Mouse (Mus musculus) heart, adult 18-20 months (tissue): ENCODE data around the gene Rock2. TPM values are rescaled to one million over a fixed set of nuclear protein-coding genes. Genes with fewer than 3 reads are reported as not detected.
A peak's percentile ranks its signal among the peaks of the same experiment; 100 is the strongest.

Source experiments
- DNase-seq, 2 experiments: peaks; one replicate each; pipeline ENCODE4 v3.0.0; 2021 to 2022; ENCODE audit warnings: mixed read lengths in 1 of 2
- long read RNA-seq, 2 experiments: library from polyadenylated mRNA; stranded (forward); transcript quantifications; one replicate each; pipeline ENCODE4 v2.0.0; 2021
- total RNA-seq, 2 experiments: library from RNA; stranded (reverse); gene quantifications; 2 replicates each; pipeline ENCODE4 v1.2.3; 2021

Rock2 gene
- total RNA-seq = 10 to 100 TPM; 78.3 to 79.9 TPM
- long read RNA-seq, experiment 1, partial matches to known transcripts = 1 of 3 reads
- long read RNA-seq, experiment 1, other reads (novel, unspliced or antisense) = 2 of 3 reads
- long read RNA-seq, experiment 2, partial matches to known transcripts = 0 of 5 reads
- long read RNA-seq, experiment 2, other reads (novel, unspliced or antisense) = 5 of 5 reads

- peak; percentile 91 to 92 for DNase-seq
These were observed at the start of gene Rock2 for GRCm38 (mm10) chr12:16894396-16895220. Rock2 (plus strand) TSS chr12:16894895.

- peak in 1 of 2 experiments; percentile 68 for DNase-seq
These were observed 47.4 kb upstream of the Rock2 start for GRCm38 (mm10) chr12:16847204-16847792.

- DNase-seq = no peak
These were observed 46.2 kb upstream of the Rock2 start for GRCm38 (mm10) chr12:16848501-16848900.

- DNase-seq = no peak
These were observed 44.9 kb upstream of the Rock2 start for GRCm38 (mm10) chr12:16849821-16850220.

GRCm38 (mm10) chr12:16850431-16851375 lies 44.0 kb upstream of the Rock2 start:
- DNase-seq = peak; percentile 81 to 86

- DNase-seq = peak; percentile 85 to 87
These were observed 41.1 kb upstream of the Rock2 start for GRCm38 (mm10) chr12:16853431-16854165.

GRCm38 (mm10) chr12:16855632-16856305 lies 38.9 kb upstream of the Rock2 start:
- DNase-seq = no peak

- DNase-seq = no peak
These were observed 38.4 kb upstream of the Rock2 start for GRCm38 (mm10) chr12:16856306-16856679.

GRCm38 (mm10) chr12:16858081-16858480 lies 36.6 kb upstream of the Rock2 start:
- DNase-seq = no peak

GRCm38 (mm10) chr12:16859781-16860180 lies 34.9 kb upstream of the Rock2 start:
- no peak for DNase-seq

- DNase-seq = no peak
These were observed 34.2 kb upstream of the Rock2 start for GRCm38 (mm10) chr12:16860533-16860932.

- DNase-seq = no peak
These were observed 33.7 kb upstream of the Rock2 start for GRCm38 (mm10) chr12:16860961-16861360.

GRCm38 (mm10) chr12:16864477-16864876 lies 30.2 kb upstream of the Rock2 start:
- DNase-seq = peak in 1 of 2 experiments; percentile 28

GRCm38 (mm10) chr12:16865871-16866270 lies 28.8 kb upstream of the Rock2 start:
- peak; percentile 27 to 62 for DNase-seq

GRCm38 (mm10) chr12:16866460-16866859 lies 28.2 kb upstream of the Rock2 start:
- peak in 1 of 2 experiments; percentile 18 for DNase-seq

- DNase-seq = no peak
These were observed 27.4 kb upstream of the Rock2 start for GRCm38 (mm10) chr12:16867306-16867705.

- DNase-seq = peak in 1 of 2 experiments; percentile 19
These were observed 26.1 kb upstream of the Rock2 start for GRCm38 (mm10) chr12:16868618-16869017.

GRCm38 (mm10) chr12:16869091-16869778 lies 25.5 kb upstream of the Rock2 start:
- DNase-seq = peak; percentile 46 to 56

GRCm38 (mm10) chr12:16869870-16870404 lies 24.8 kb upstream of the Rock2 start:
- no peak for DNase-seq
